Mouse (Mus musculus) heart, adult 11 months (tissue): ENCODE data around the gene Xab2.

Experiments
- DNase-seq: peaks from one replicate; pipeline ENCODE4 v3.0.0; 2022

Gene Xab2

GRCm38 (mm10) chr8:3621199-3621970, at the start of gene Xab2, which contains the start of gene Pet100:
Gene Xab2 (minus strand): TSS chr8:3621316.
Gene Pet100 (plus strand): TSS chr8:3621548.
- peak; percentile 100 for DNase-seq

GRCm38 (mm10) chr8:3670388-3670787, 49.3 kb upstream of the Xab2 start:
- no peak for DNase-seq

GRCm38 (mm10) chr8:3665507-3665906, 44.4 kb upstream of the Xab2 start, which contains the start of gene Mcemp1:
Gene Mcemp1 (plus strand): TSS chr8:3665754.
- no peak for DNase-seq

GRCm38 (mm10) chr8:3664405-3664804, 43.3 kb upstream of the Xab2 start:
- no peak for DNase-seq

- DNase-seq = no peak
Observed at GRCm38 (mm10) chr8:3660889-3661288, 39.8 kb upstream of the Xab2 start.

- no peak for DNase-seq
Observed at GRCm38 (mm10) chr8:3656725-3657381, 35.7 kb upstream of the Xab2 start.

GRCm38 (mm10) chr8:3655526-3655925, 34.4 kb upstream of the Xab2 start, which contains the start of gene Retn:
Gene Retn (plus strand): TSS chr8:3655770.
- DNase-seq = no peak

GRCm38 (mm10) chr8:3654726-3655508, 33.8 kb upstream of the Xab2 start:
- no peak for DNase-seq

- no peak for DNase-seq
Observed at GRCm38 (mm10) chr8:3652845-3653244, 31.7 kb upstream of the Xab2 start.

GRCm38 (mm10) chr8:3648990-3649389, 27.9 kb upstream of the Xab2 start:
- no peak for DNase-seq

- DNase-seq = no peak
Observed at GRCm38 (mm10) chr8:3648268-3648667, 27.2 kb upstream of the Xab2 start.

GRCm38 (mm10) chr8:3647561-3647960, 26.4 kb upstream of the Xab2 start:
- no peak for DNase-seq

- no peak for DNase-seq
Observed at GRCm38 (mm10) chr8:3646824-3647531, 25.9 kb upstream of the Xab2 start.

GRCm38 (mm10) chr8:3645804-3646203, 24.7 kb upstream of the Xab2 start:
- DNase-seq = peak; percentile 92

GRCm38 (mm10) chr8:3631478-3631875, 10.4 kb upstream of the Xab2 start:
- DNase-seq = peak; percentile 88

- peak; percentile 94 for DNase-seq
Observed at GRCm38 (mm10) chr8:3630647-3631477, 9.7 kb upstream of the Xab2 start, which contains the start of gene Stxbp2. Gene Stxbp2 (plus strand): TSS chr8:3630955.

- DNase-seq = no peak
Observed at GRCm38 (mm10) chr8:3628014-3628413, 6.9 kb upstream of the Xab2 start.

- DNase-seq = no peak
Observed at GRCm38 (mm10) chr8:3626971-3627370, 5.9 kb upstream of the Xab2 start.

- no peak for DNase-seq
Observed at GRCm38 (mm10) chr8:3625445-3625844, 4.3 kb upstream of the Xab2 start, which contains the start of gene Pcp2. Gene Pcp2 (minus strand): TSS chr8:3625545.

- no peak for DNase-seq
Observed at GRCm38 (mm10) chr8:3622119-3622518, 1.0 kb upstream of the Xab2 start.

- DNase-seq = no peak
Observed at GRCm38 (mm10) chr8:3609816-3610150, 11.3 kb downstream of the Xab2 start.
